Mouse (Mus musculus): Measurements from ENCODE around the gene Gm49510. TPM values are rescaled to one million over a fixed set of nuclear protein-coding genes. Genes with fewer than 3 reads are reported as not detected.

Gene Gm49510
- polyA plus RNA-seq, 1 experiment from 2014 or later, result 0.47 TPM

GRCm38 (mm10) chr15:78947657-78948056 is 48.2 kb downstream of the Gm49510 start, which contains the start of gene Triobp:
Gene Triobp, plus strand, starts transcription at chr15:78947724.
- peak; percentile 93 for ATAC-seq (ENCODE audit: insufficient number of reproducible peaks, low FRiP score)
- peaks cover 17% of the 10 kb centered on the region for H3K4me1 ChIP-seq (replicated peaks)
- H3K27ac ChIP-seq (ENCODE audit: poor library complexity, severe bottlenecking), result no peak within 1 kb of the TSS
- peak within 1 kb of the TSS; percentile 81 for H3K4me2 ChIP-seq
- 0 out of 2 replicates have a peak, but pooled peaks cover 4% of the 10 kb centered on the region for H3K36me3 ChIP-seq
- H3K27me3 ChIP-seq (replicated peaks), result peaks cover 12% of the 10 kb centered on the region
- H3K4me3 ChIP-seq, result peak within 1 kb of the TSS; percentile 48
- H3K9ac ChIP-seq, result peak within 1 kb of the TSS; percentile 62
- under 1% methylated on average over 24 of the region's 24 CpGs for WGBS
- H3K9me3 ChIP-seq (replicated peaks), result no peaks in the 10 kb centered on the region

GRCm38 (mm10) chr15:78948152-78948725 is 48.8 kb downstream of the Gm49510 start:
- Histone ChIP-seq H3K9ac (peak overlapping the region; percentile 62), H3K27me3 (replicated peaks) (peaks cover 12% of the 10 kb centered on the region), H3K4me3 (peak overlapping the region; percentile 48), H3K36me3 (0 out of 2 replicates have a peak, but pooled peaks cover 4% of the 10 kb centered on the region), H3K4me1 (replicated peaks) (peaks cover 11% of the 10 kb centered on the region), H3K4me2 (peak overlapping the region; percentile 81), H3K9me3 (replicated peaks) (no peaks in the 10 kb centered on the region), H3K27ac (ENCODE audit: poor library complexity, severe bottlenecking) (no peak overlapping the region)
- ATAC-seq (ENCODE audit: insufficient number of reproducible peaks, low FRiP score), result no peak
- WGBS, result 10% methylated on average over 11 of the region's 11 CpGs

- WGBS, result 94% methylated on average over 3 of the region's 3 CpGs
- Histone ChIP-seq H3K4me1 (replicated peaks) (peaks cover 10% of the 10 kb centered on the region), H3K4me2 (no peak overlapping the region), H3K27ac (ENCODE audit: poor library complexity, severe bottlenecking) (no peak overlapping the region), H3K9me3 (replicated peaks) (no peaks in the 10 kb centered on the region), H3K27me3 (replicated peaks) (peaks cover 12% of the 10 kb centered on the region), H3K9ac (no peak overlapping the region), H3K36me3 (peaks cover 6% of the 10 kb centered on the region; the same call in 1 of the 2 replicates), H3K4me3 (no peak overlapping the region)
- ATAC-seq (ENCODE audit: insufficient number of reproducible peaks, low FRiP score), result no peak
These were observed 49.4 kb downstream of the Gm49510 start for GRCm38 (mm10) chr15:78948883-78949282.

- H3K4me3 ChIP-seq, result no peak overlapping the region
- peaks cover 7% of the 10 kb centered on the region; the same call in 1 of the 2 replicates for H3K4me1 ChIP-seq (replicated peaks)
- no peak overlapping the region for H3K27ac ChIP-seq (ENCODE audit: poor library complexity, severe bottlenecking)
- no peaks in the 10 kb centered on the region for H3K9me3 ChIP-seq (replicated peaks)
- no peak for ATAC-seq (ENCODE audit: insufficient number of reproducible peaks, low FRiP score)
- H3K27me3 ChIP-seq (replicated peaks), result peaks cover 8% of the 10 kb centered on the region; the same call in 1 of the 2 replicates
- no peak overlapping the region for H3K4me2 ChIP-seq
- WGBS, result 58% methylated on average over 3 of the region's 3 CpGs
- no peak overlapping the region for H3K9ac ChIP-seq
- H3K36me3 ChIP-seq, result peaks cover 15% of the 10 kb centered on the region
These were observed 56.2 kb downstream of the Gm49510 start for GRCm38 (mm10) chr15:78955663-78956062.

GRCm38 (mm10) chr15:78956351-78956750 is 56.9 kb downstream of the Gm49510 start:
- ATAC-seq (ENCODE audit: insufficient number of reproducible peaks, low FRiP score), result no peak

GRCm38 (mm10) chr15:78957021-78957420 is 57.6 kb downstream of the Gm49510 start:
- H3K27me3 ChIP-seq (replicated peaks), result peaks cover 8% of the 10 kb centered on the region; the same call in 1 of the 2 replicates
- H3K4me3 ChIP-seq, result no peak overlapping the region
- peak overlapping the region; percentile 36; the same call in 1 of the 2 replicates for H3K9ac ChIP-seq
- H3K36me3 ChIP-seq, result peaks cover 15% of the 10 kb centered on the region
- 52% methylated on average over 15 of the region's 15 CpGs for WGBS
- no peak overlapping the region for H3K4me2 ChIP-seq
- H3K9me3 ChIP-seq (replicated peaks), result no peaks in the 10 kb centered on the region
- H3K27ac ChIP-seq (ENCODE audit: poor library complexity, severe bottlenecking), result no peak overlapping the region
- ATAC-seq (ENCODE audit: insufficient number of reproducible peaks, low FRiP score), result no peak
- peaks cover 7% of the 10 kb centered on the region; the same call in 1 of the 2 replicates for H3K4me1 ChIP-seq (replicated peaks)

More at GRCm38 (mm10) chr15:78956351-78956750, 56.9 kb downstream of the Gm49510 start:
- Histone ChIP-seq H3K27me3 (replicated peaks) (peaks cover 8% of the 10 kb centered on the region; the same call in 1 of the 2 replicates), H3K9me3 (replicated peaks) (no peaks in the 10 kb centered on the region), H3K36me3 (peaks cover 15% of the 10 kb centered on the region), H3K9ac (peak overlapping the region; percentile 36; the same call in 1 of the 2 replicates), H3K4me1 (replicated peaks) (peaks cover 7% of the 10 kb centered on the region; the same call in 1 of the 2 replicates), H3K4me3 (no peak overlapping the region), H3K4me2 (no peak overlapping the region), H3K27ac (ENCODE audit: poor library complexity, severe bottlenecking) (no peak overlapping the region)
- 62% methylated on average over 4 of the region's 4 CpGs for WGBS

- H3K4me3 ChIP-seq, result no peak overlapping the region
- H3K9me3 ChIP-seq (replicated peaks), result no peaks in the 10 kb centered on the region
- no peak overlapping the region for H3K9ac ChIP-seq
- no peak overlapping the region for H3K4me2 ChIP-seq
- peaks cover 12% of the 10 kb centered on the region; the same call in 1 of the 2 replicates for H3K4me1 ChIP-seq (replicated peaks)
- ATAC-seq (ENCODE audit: insufficient number of reproducible peaks, low FRiP score), result no peak
- 87% methylated on average over 11 of the region's 11 CpGs for WGBS
- no peak overlapping the region for H3K27ac ChIP-seq (ENCODE audit: poor library complexity, severe bottlenecking)
- peaks cover 8% of the 10 kb centered on the region; the same call in 1 of the 2 replicates for H3K27me3 ChIP-seq (replicated peaks)
- 0 out of 2 replicates have a peak, but pooled peaks cover 5% of the 10 kb centered on the region for H3K36me3 ChIP-seq
These were observed 60.1 kb downstream of the Gm49510 start for GRCm38 (mm10) chr15:78959537-78959936.

- no peak overlapping the region for H3K9ac ChIP-seq
These were observed 60.6 kb downstream of the Gm49510 start for GRCm38 (mm10) chr15:78960088-78960487.

GRCm38 (mm10) chr15:78962885-78963284 is 63.4 kb downstream of the Gm49510 start:
- Histone ChIP-seq H3K4me1 (replicated peaks) (0 out of 2 replicates have a peak, but pooled peaks cover 6% of the 10 kb centered on the region), H3K4me3 (no peak overlapping the region), H3K27ac (ENCODE audit: poor library complexity, severe bottlenecking) (no peak overlapping the region), H3K36me3 (0 out of 2 replicates have a peak, but pooled peaks cover 5% of the 10 kb centered on the region), H3K9me3 (replicated peaks) (no peaks in the 10 kb centered on the region), H3K27me3 (replicated peaks) (peaks cover 3% of the 10 kb centered on the region; the same call in 1 of the 2 replicates), H3K9ac (no peak overlapping the region), H3K4me2 (no peak overlapping the region)
- 0 out of 2 replicates have a peak, but pooled peaks have one; percentile 31 for ATAC-seq (ENCODE audit: insufficient number of reproducible peaks, low FRiP score)
- 33% methylated on average over 2 of the region's 2 CpGs for WGBS

More at GRCm38 (mm10) chr15:78960088-78960487, 60.6 kb downstream of the Gm49510 start:
- Histone ChIP-seq H3K9me3 (replicated peaks) (no peaks in the 10 kb centered on the region), H3K27ac (ENCODE audit: poor library complexity, severe bottlenecking) (no peak overlapping the region), H3K4me2 (no peak overlapping the region), H3K36me3 (0 out of 2 replicates have a peak, but pooled peaks cover 5% of the 10 kb centered on the region), H3K27me3 (replicated peaks) (peaks cover 8% of the 10 kb centered on the region; the same call in 1 of the 2 replicates), H3K4me3 (no peak overlapping the region), H3K4me1 (replicated peaks) (peaks cover 12% of the 10 kb centered on the region; the same call in 1 of the 2 replicates)
- 73% methylated on average over 4 of the region's 4 CpGs for WGBS
- ATAC-seq (ENCODE audit: insufficient number of reproducible peaks, low FRiP score), result no peak

All from heart, embryonic 12.5 days (tissue).